Mouse (Mus musculus) myocyte (in vitro differentiated cells): ENCODE data around the gene Slc27a1.

ENCODE experiments used
- E2F4 ChIP-seq: IDR thresholded peaks from one replicate; pipeline ENCODE4 v1.6.1; 2011; ENCODE audit warnings: mild to moderate bottlenecking, control low read depth, moderate library complexity; ENCODE audit not compliant: insufficient read depth
- MYOG ChIP-seq, 3 experiments: IDR thresholded peaks; one replicate each; pipeline ENCODE4 v1.6.1; 2011; ENCODE audit warnings: control low read depth in 2 of 3, low read depth in 2 of 3, mild to moderate bottlenecking in 2 of 3; ENCODE audit not compliant: insufficient read length in 2 of 3, control insufficient read depth in 1 of 3, insufficient read depth in 1 of 3
- POLR2A ChIP-seq: IDR thresholded peaks from one replicate; pipeline ENCODE4 v1.6.1; 2011; ENCODE audit warnings: low read depth, mild to moderate bottlenecking, control low read depth, moderate library complexity; ENCODE audit not compliant: insufficient read length
- USF1 ChIP-seq: IDR thresholded peaks from one replicate; pipeline ENCODE4 v1.6.1; 2011; ENCODE audit warnings: low read depth, mild to moderate bottlenecking, control low read depth, moderate library complexity

DNA sequence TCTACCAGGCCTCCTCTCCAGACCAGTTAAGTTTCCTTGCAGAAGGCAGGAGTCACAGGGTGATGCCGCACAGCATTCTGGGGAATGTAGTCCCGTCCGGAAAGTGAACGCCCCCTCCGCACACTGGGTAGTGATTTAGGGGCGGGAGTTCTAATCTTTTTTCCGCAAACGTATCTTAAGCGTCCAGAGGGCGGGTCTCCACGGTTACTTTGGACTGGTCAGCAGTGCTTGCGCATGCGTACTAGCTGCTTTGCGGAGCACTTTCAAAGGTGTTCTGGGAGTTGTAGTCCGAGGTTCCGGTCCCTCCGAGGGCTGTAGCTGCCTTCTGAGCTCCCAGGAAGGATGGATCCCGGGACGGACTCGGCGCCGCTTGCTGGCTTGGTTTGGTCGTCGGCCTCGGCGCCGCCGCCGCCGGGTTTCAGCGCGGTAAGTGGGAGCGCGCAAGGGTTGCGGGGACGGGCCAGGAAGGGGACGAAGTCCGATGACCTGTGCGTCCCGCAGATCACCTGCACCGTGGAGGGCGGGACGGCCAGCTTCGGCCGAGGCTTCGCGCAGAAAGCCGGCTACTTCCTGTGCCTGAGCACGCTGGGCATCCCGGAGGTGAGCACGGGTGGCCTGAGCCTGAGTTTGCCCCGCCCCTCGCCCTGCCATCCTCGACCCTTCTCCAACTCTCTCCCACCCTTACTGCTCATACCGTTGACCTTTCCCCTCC is 25.9 kb upstream of the Slc27a1 start, which contains the start of gene Mvb12a:
- TF ChIP-seq POLR2A = peak; percentile 29
- TF ChIP-seq MYOG (IDR thresholded peaks at IDR 0.05; ENCODE audit: control insufficient read depth in 1 of 3, insufficient read depth in 1 of 3, insufficient read length in 2 of 3, low read depth in 2 of 3) = no peak
- no peak for TF ChIP-seq E2F4
- TF ChIP-seq USF1 = peak; percentile 64
